Mouse (Mus musculus): ENCODE data around the gene Cdkl4.
A peak's percentile ranks its signal among the peaks of the same experiment; 100 is the strongest.
"Not testable (repeated sequence)": the region's sequence is repeated elsewhere in the genome, so short reads cannot be mapped to it uniquely, and the experiment has no call there.

The Cdkl4 gene

DNA sequence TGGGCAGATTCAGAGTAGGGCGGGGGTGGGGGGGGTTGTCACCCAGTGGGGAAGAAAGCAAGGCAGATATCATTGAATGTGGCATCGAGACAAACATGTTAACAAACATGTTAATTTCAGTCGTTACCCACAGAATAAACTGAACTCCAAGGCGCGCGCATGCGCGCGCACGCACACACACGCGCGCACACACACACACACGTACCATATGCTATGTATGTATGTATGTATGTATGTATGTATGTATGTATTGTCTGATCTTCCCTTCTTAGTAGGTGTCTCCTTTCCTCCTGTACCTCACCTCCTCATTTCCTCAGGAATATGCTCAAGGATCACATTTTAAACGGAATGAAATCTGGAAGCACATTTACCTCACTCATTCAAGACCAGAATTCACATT lies at the start of gene Cdkl4:
TSS of gene Cdkl4 (minus strand) at position 175 of the 400 bp plus-strand sequence.
- no peak for DNase-seq

- DNase-seq: no peak
Measured at GRCm38 (mm10) chr17:80624979-80625378, 47.4 kb upstream of the Cdkl4 start.

- DNase-seq: no peak
Measured at GRCm38 (mm10) chr17:80621691-80622090, 44.1 kb upstream of the Cdkl4 start.

- DNase-seq: peak; percentile 66
Measured at GRCm38 (mm10) chr17:80620786-80621423, 43.3 kb upstream of the Cdkl4 start.

GRCm38 (mm10) chr17:80619556-80619955 lies 41.9 kb upstream of the Cdkl4 start:
- DNase-seq: peak; percentile 60

DNA sequence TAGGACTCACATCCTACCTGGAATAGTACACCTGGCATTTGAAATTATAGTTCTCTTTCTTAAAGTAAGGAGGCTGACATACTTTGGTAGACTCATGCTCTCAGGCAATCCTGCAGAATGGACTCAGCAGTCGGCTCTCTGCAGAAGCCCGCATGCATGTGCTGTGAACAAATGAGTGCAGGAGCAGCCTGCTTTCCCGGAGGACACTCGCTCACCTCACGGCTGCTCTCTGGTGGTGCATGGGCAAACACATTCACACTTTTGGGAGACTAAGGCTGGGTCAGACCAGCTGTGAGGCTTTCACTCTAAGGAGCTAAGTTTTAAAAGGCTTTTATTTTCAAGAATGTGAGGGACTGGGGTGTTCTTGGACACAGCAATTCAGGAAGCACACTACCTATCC lies 41.3 kb upstream of the Cdkl4 start:
- no peak for DNase-seq

- DNase-seq: no peak
Measured at GRCm38 (mm10) chr17:80603806-80604205, 26.2 kb upstream of the Cdkl4 start.

DNA sequence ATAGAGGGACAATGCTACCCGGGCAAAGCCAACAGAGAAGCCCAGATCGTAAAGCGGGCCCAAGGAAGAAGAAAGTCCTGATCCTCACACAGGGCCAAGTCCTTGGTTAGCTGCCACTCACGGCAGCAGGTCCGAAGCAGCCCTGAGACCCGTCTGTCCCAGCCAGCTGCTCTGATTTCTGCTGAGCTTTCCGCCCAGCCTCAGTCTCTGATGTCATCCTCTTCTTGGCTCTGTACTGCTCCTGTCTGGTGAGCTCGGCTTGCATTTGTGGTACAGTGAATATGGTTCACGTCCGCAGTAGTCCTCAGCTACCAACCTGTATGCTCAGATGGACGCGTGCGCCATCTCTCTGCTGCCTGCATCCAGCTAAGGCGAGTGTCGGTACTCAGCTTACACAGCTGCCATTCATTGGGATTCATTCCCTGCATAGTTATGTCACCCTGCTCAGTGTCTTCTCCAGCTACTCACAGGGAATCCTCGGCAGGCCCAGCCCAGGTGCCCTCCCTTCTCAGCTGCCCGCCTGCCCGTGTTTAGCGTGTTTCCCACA lies 25.5 kb upstream of the Cdkl4 start:
- DNase-seq: peak; percentile 56

DNA sequence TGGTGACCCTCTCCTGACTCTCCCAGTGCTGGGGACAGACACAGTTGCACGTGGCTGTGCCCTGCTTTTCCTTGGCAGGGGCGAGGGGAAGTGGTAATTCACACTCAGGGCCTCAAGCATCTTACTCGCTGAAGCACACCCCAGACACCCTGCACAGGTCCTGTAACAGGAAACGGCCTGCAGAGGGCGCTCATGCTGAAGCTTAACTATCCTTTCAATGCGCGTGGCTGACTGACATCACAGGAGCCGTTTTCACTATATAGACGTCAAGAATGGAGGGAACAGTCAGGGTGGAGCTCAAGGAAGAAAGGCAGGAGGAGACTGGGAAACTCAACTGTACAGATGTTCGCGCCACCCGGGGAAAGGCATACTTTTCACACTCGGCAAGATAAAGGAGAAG lies 23.8 kb upstream of the Cdkl4 start:
- DNase-seq: peak; percentile 45

GRCm38 (mm10) chr17:80583051-80583450 lies 5.4 kb upstream of the Cdkl4 start:
- no peak for DNase-seq

DNA sequence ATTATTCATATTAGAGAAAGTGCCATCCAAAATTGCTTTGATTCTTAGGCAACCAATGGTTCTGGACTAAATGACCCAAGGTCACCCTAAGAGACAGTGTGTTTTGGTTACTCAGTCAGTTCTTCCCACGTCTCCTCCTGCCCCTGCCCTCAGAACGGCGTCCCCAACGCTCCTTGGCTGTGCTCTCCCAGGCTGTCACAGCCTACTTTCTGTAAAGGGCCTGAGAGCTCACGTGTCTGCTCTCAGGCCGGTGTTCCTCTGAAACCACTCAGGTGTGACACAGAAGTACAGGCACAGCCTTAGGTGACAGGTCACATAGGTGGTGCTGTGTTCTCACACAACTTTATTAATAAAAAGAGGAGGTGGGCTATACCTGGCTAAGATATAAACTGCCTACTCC lies 2.3 kb upstream of the Cdkl4 start:
- DNase-seq: no peak

- no peak for DNase-seq
Measured at GRCm38 (mm10) chr17:80579089-80579488, 1.5 kb upstream of the Cdkl4 start.

GRCm38 (mm10) chr17:80578041-80578440 lies 428 bp upstream of the Cdkl4 start:
- no peak for DNase-seq

GRCm38 (mm10) chr17:80577214-80577613 lies 399 bp downstream of the Cdkl4 start:
- DNase-seq: peak; percentile 14

DNA sequence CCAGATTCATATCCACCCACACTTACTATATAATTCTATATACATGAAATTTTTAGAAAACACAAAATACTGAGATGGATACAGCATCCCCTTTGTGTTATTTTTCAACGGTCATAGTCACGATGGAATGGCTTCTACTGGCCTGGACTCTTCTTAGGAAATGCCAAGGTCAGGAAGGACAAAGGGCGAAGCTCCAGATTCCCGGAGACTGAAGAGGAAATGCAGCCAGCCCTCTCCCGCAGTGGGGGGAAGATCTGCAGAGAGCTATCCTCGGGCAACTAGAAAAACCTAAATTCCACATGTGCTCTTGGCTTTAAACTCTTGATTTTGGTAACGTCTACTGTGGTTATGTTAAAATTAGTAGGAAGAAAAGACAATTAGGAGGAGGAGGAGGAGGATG lies 2.6 kb downstream of the Cdkl4 start:
- no peak for DNase-seq

DNA sequence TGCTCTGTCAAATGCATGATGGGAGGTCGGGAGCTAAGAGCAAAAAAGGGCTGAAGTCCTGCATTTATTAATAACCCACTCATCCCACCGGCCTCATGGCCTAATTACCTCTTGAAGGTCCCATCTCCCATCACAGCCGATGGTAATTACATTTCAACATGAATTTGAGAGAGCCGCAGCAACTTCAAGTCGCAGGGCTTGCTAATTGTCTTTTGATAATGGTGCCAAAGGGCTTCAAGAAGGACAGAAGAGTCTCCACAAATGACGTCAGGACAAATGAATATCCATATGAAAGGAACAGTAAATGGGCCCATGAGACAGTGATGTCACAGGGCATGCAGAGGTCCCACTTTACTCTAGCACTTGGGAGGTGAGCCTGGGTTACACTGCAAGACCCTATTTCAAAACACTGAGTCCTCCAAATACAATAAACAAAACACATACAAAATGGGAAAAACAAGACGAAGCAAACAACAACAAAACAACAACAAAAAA lies 3.1 kb downstream of the Cdkl4 start:
- DNase-seq: no peak

- no peak for DNase-seq
Measured at GRCm38 (mm10) chr17:80572187-80572935, 5.3 kb downstream of the Cdkl4 start.

DNA sequence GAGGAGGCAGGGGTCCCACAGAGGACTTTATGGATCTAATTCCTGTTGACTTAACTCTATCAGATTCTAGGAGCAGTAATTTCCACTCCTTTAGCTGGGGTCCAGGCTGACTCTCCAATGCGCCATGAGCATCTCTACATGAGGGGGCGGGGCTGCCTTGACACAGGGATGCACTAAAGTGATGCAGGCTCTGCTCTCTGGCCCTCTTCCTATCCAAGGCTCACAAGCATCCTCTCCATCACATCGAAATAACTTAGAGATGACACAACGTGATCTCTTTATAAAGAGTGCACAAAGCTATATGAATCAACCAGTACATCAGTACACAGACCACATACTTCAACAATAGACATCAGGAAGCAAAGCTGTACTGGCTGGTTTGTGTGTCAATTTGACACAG lies 6.2 kb downstream of the Cdkl4 start:
- no peak for DNase-seq

DNA sequence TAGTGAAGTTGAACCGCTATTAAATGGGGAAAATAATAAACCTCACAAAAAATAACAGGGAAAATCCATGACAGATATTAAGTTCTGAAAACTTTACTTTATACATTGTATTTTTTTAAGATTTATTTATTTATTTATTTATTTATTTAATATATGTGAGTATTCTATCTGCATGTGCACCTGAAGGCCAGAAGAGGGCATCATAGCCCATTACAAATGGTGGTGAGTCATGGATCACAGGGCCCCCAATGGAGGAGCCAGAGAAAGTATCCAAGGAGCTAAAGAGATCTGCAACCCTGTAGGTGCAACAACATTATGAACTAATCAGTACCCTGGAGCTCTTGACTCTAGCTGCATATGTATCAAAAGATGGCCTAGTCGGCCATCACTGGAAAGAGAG lies 7.9 kb downstream of the Cdkl4 start:
- not testable (repeated sequence) for DNase-seq

GRCm38 (mm10) chr17:80568842-80569601 lies 8.6 kb downstream of the Cdkl4 start:
- no peak for DNase-seq

- no peak for DNase-seq
Measured at GRCm38 (mm10) chr17:80568441-80568840, 9.2 kb downstream of the Cdkl4 start.

GRCm38 (mm10) chr17:80564611-80564924 lies 13.0 kb downstream of the Cdkl4 start:
- DNase-seq: no peak

Data from cerebellum, adult 11-12 months (tissue).